Mouse (Mus musculus) cerebellum, postnatal 36 days (tissue): ENCODE results near the gene Fbxo41.
"Not testable (repeated sequence)": the region's sequence is repeated elsewhere in the genome, so short reads cannot be mapped to it uniquely, and the experiment has no call there.

Experiments used
- DNase-seq, 2 experiments: peaks; one replicate each; pipeline ENCODE4 v3.0.0; 2021 to 2022; ENCODE audit warnings: mixed read lengths in 2 of 2

The Fbxo41 gene

GRCm38 (mm10) chr6:85490252-85490651 lies 12.5 kb downstream of the Fbxo41 start:
- no peak for DNase-seq

- DNase-seq: no peak
Observed at GRCm38 (mm10) chr6:85489717-85490116, 13.1 kb downstream of the Fbxo41 start.

- no peak for DNase-seq
Observed at GRCm38 (mm10) chr6:85488510-85488909, 14.3 kb downstream of the Fbxo41 start.

- no peak for DNase-seq
Observed at GRCm38 (mm10) chr6:85485738-85486137, 17.1 kb downstream of the Fbxo41 start.

GRCm38 (mm10) chr6:85483843-85484721 lies 18.7 kb downstream of the Fbxo41 start:
- peak; percentile 42 to 44 for DNase-seq

GRCm38 (mm10) chr6:85480685-85481084 lies 22.1 kb downstream of the Fbxo41 start:
- DNase-seq: no peak

GRCm38 (mm10) chr6:85479979-85480378 lies 22.8 kb downstream of the Fbxo41 start:
- no peak for DNase-seq

GRCm38 (mm10) chr6:85478416-85478815 lies 24.4 kb downstream of the Fbxo41 start:
- DNase-seq: no peak

GRCm38 (mm10) chr6:85477366-85477917 lies 25.4 kb downstream of the Fbxo41 start:
- peak in 1 of 2 experiments; percentile 50 for DNase-seq

- DNase-seq: no peak
Observed at GRCm38 (mm10) chr6:85475581-85475980, 27.2 kb downstream of the Fbxo41 start.

GRCm38 (mm10) chr6:85472542-85472941 lies 30.3 kb downstream of the Fbxo41 start:
- no peak for DNase-seq

- peak in 1 of 2 experiments; percentile 24 for DNase-seq
Observed at GRCm38 (mm10) chr6:85471962-85472361, 30.8 kb downstream of the Fbxo41 start.

- no peak for DNase-seq
Observed at GRCm38 (mm10) chr6:85469660-85470430, 32.9 kb downstream of the Fbxo41 start.

- peak in 1 of 2 experiments; percentile 36 for DNase-seq
Observed at GRCm38 (mm10) chr6:85465381-85465780, 37.4 kb downstream of the Fbxo41 start.

- DNase-seq: no peak
Observed at GRCm38 (mm10) chr6:85459621-85460020, 43.2 kb downstream of the Fbxo41 start.

GRCm38 (mm10) chr6:85452816-85453215 lies 50.0 kb downstream of the Fbxo41 start:
- no peak for DNase-seq

- DNase-seq: no peak
Observed at GRCm38 (mm10) chr6:85452411-85452665, 50.5 kb downstream of the Fbxo41 start.

- DNase-seq: peak; percentile 97 to 98
Observed at GRCm38 (mm10) chr6:85451664-85452410, 51.0 kb downstream of the Fbxo41 start, which contains the start of gene Pradc1. Gene Pradc1, minus strand, starts transcription at chr6:85451970.

GRCm38 (mm10) chr6:85450697-85451663 lies 51.8 kb downstream of the Fbxo41 start, which contains the start of gene Cct7:
Gene Cct7, plus strand, starts transcription at chr6:85451514.
- DNase-seq: peak; percentile 97 to 98

GRCm38 (mm10) chr6:85450140-85450539 lies 52.7 kb downstream of the Fbxo41 start:
- not testable (repeated sequence) for DNase-seq

GRCm38 (mm10) chr6:85447351-85447750 lies 55.4 kb downstream of the Fbxo41 start:
- no peak for DNase-seq
